Mouse (Mus musculus): ENCODE measurements around the gene Catsperg2.
"Not testable (repeated sequence)": the region's sequence is repeated elsewhere in the genome, so short reads cannot be mapped to it uniquely, and the experiment has no call there.

GRCm38 (mm10) chr7:29725461-29726142 lies 1.2 kb downstream of the Catsperg2 start:
- not testable (repeated sequence) for TF ChIP-seq CTCF (IDR thresholded peaks at IDR 0.05); POLR2A (IDR thresholded peaks at IDR 0.05; ENCODE audit: insufficient read depth, low read depth, low read length)
